Mouse (Mus musculus): ENCODE measurements around the gene Tnfsf13b. TPM values are rescaled to one million over a fixed set of nuclear protein-coding genes. Genes with fewer than 3 reads are reported as not detected.

The Tnfsf13b gene
- 1 to 10 TPM; 3.4 to 6.0 TPM for total RNA-seq (2021)
- long read RNA-seq, experiment 1, full-length matches to known transcripts, result 5 of 6 reads
- long read RNA-seq, experiment 1, partial matches to known transcripts, result 0 of 6 reads
- long read RNA-seq, experiment 1, other reads (novel, unspliced or antisense), result 1 of 6 reads
- long read RNA-seq, experiment 2, full-length matches to known transcripts, result 2 of 2 reads
- long read RNA-seq, experiment 2, partial matches to known transcripts, result 0 of 2 reads
- long read RNA-seq, experiment 2, other reads (novel, unspliced or antisense), result 0 of 2 reads

- peak; percentile 20 to 32 for DNase-seq
Observed at GRCm38 (mm10) chr8:10006156-10006985, at the start of gene Tnfsf13b. Gene Tnfsf13b (plus strand): TSS chr8:10006467.

GRCm38 (mm10) chr8:9958338-9958737, 47.9 kb upstream of the Tnfsf13b start:
- no peak for DNase-seq

GRCm38 (mm10) chr8:9959919-9960318, 46.3 kb upstream of the Tnfsf13b start:
- DNase-seq, result peak; percentile 31 to 41

GRCm38 (mm10) chr8:9971866-9972265, 34.4 kb upstream of the Tnfsf13b start:
- DNase-seq, result no peak

DNA sequence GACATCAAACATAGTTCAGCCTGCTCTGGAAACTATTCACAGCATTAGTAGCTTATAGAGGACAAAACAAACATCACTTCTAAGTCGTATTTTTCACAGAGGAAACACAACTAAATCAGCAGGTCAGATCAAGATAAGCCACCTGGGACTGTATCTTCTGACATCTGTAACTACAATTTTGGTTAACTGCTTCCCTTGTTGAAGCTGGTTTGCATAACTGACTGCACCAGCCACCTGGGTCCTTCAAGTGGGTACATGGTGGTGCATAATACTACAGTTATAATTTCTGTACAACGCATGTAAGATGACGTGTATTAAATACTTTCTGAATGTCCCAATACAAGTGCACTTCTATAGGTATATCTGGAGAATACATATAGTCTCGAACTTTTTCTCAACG, 31.0 kb upstream of the Tnfsf13b start:
- no peak for DNase-seq

GRCm38 (mm10) chr8:9975898-9976611, 30.2 kb upstream of the Tnfsf13b start:
- DNase-seq, result peak; percentile 99

DNA sequence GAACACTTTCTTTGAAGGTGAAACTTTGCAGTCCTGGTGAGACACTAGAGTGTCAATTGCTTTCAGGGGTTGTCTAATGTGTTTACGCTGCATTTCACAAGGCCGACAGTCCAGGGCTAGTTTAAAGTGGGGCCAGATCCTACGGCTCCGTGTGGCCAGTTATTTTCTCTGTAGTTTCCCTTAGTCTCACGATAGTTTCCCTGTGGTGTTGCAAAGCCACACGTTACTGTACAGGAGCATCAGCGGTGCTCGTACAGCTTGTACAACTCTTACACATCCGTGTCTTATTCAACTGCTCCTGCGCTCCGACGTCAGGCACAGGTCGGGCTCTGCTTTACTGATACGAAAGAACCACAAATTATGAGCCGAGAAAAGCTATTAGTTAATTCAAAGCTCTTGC, 29.3 kb upstream of the Tnfsf13b start:
- DNase-seq, result peak in 1 of 2 experiments; percentile 8

GRCm38 (mm10) chr8:9977573-9978314, 28.5 kb upstream of the Tnfsf13b start, which contains the start of the genes Lig4 and Abhd13:
Gene Lig4 (minus strand): TSS chr8:9977686.
Gene Abhd13 (plus strand): TSS chr8:9977707.
- DNase-seq, result peak; percentile 98 to 99

GRCm38 (mm10) chr8:9978475-9979230, 27.6 kb upstream of the Tnfsf13b start:
- peak in 1 of 2 experiments; percentile 7 for DNase-seq

DNA sequence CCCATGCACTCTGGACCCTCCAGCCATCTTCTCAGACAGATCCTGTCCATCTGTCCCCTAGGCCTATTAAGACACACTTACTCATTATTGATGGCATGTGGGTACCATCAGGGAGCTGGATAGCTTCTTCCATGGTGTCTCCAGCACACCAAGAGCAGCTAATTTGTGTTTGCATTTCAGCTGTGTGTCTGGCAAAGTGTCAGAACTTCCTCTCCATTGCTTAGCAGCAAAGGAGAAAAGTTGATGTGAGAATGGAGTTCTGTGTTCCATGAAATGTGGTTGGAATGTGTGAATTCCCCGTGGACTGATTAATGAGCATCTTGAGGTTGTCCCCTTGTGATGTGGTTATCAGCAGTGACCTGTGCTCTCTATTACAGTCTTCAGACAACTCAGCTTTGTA, 26.5 kb upstream of the Tnfsf13b start:
- DNase-seq, result no peak

GRCm38 (mm10) chr8:9980188-9980587, 26.1 kb upstream of the Tnfsf13b start:
- DNase-seq, result no peak

- DNase-seq, result no peak
Observed at GRCm38 (mm10) chr8:10004115-10004514, 2.2 kb upstream of the Tnfsf13b start.

- peak; percentile 53 to 59 for DNase-seq
Observed at GRCm38 (mm10) chr8:10006986-10007659, 856 bp downstream of the Tnfsf13b start.

DNA sequence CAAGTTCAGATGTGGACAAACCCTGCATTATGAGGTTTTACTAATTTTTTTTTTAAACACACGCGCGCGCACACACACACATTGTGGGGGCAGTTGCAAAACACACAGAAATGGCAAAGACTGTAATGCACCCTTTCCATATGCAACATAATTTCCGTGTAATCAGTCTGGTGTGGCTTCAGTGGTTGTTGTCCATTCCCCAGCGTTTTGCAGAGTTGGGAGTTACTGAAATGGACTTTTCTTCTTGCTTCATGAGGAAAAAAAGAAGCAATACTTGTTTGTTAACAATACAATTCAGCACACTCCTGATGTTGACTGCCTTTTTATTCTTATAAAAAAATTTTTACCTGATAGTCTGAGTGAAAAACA, 1.4 kb downstream of the Tnfsf13b start:
- DNase-seq, result no peak

GRCm38 (mm10) chr8:10016252-10016651, 10.0 kb downstream of the Tnfsf13b start:
- peak in 1 of 2 experiments; percentile 29 for DNase-seq

DNA sequence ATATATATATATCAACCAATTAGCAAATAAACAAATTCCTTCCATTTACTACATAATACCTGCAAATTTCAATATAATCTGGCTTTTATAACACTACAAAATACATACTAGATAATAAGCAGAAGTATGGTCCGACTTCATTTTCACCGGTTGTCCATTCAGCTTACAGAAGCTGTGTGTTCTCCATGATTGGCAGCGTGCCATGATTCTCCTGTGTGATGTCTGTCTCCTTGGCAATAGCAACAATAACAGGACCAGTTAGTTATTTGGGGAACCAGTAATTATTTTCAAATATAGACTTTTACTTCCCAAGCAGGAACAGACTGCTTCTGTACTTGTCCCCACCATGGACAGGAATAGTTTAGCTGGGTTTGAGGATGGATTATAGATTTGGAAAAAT, 11.0 kb downstream of the Tnfsf13b start:
- peak in 1 of 2 experiments; percentile 54 for DNase-seq

DNA sequence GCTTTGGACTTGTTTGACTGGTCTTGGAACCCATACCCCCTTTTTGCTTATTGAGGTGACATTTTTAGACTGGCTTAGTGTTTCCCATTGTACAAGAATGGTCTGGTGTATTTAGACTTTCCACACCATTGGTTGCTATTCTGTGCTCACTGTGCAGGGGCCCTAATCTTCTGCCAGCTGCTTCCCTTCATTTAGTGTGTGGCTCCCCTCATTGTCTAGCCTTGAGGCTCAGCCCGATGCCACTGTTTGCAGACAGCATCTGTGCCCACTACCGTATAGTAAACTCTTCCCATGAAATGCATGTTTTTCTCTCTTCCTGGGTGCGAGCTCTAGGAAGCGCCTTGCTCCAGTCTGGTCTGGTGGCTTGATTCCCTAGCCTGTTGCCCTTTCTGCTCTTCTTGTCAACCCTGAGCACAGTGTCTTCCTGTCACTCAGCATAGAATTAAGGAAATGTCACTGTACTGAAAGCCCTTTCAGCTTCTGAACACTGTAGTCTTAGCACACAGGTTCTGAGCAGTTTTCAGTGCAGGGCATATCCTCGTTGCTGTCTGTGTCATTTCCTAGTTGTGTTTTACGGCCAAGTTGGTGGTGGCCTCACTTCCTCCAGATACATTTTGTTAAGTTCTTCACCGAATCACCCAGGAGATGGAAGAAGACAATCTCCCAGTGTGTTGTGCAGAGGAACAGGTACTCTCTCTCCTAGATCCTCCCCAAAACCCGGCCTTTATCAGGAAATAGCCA, 24.2 kb downstream of the Tnfsf13b start:
- no peak for DNase-seq

DNA sequence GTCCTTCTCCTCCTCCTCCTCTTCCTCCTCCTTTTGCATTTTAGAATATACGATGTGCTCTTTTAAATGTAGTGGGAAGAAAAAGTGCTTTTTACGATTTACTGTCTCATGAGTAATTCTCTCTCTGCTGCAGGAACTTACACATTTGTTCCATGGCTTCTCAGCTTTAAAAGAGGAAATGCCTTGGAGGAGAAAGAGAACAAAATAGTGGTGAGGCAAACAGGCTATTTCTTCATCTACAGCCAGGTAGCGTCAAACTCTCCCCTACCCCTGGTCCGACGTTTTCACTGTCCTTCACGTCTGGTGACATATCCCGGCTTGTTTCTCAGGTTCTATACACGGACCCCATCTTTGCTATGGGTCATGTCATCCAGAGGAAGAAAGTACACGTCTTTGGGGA, 24.9 kb downstream of the Tnfsf13b start:
- no peak for DNase-seq

DNA sequence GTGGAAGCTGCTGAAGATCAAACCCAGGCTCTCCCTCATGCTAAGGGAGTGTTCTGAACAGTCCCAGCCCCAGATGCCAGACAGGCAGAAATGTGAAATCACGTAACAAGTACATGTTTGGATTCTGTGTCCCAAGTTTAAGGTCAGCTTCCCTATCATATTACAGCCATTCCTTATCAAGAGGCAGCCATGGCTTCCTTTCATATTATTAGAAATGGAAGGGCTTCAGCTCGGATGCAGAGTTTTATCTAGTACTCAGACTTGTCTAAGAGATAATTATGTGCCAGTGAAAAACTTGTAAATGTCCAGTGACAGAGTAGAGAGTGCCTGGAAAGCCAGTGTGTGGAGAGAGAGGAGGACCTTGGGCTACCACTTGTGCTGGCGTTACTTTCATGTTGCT, 34.6 kb downstream of the Tnfsf13b start:
- no peak for DNase-seq
